In the genomic region with DNA sequence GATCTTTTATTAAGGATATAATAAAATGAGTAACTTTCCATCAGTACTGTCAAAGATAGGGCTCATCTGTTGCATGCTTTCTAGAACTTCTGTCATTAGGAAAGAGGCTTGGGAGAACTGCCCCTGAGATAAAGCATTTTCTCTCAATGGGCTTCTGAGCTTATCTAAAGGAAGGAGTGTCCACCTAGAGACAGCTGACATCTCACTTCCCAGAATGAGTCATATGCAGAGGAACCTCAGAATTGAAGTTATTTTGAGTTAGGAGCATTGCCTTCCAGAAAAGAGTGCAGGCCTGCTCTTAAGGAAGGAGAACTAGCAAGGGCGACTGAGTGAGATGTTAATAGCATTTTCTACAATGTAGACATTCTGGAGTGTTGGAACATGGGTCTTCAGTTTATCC, we compare ENCODE assay signal across 25 mouse cellular contexts.
"Had no signal": no experiment of that assay in that cellular context is flagged by ENCODE, and none has a peak within 500 bp of the region (broad histone marks: within the 10 kb centered on the region; RNA-seq: fewer than 3 reads in every experiment).

No protein-coding gene starts in this region.

- H3K36me3 ChIP-seq: heart, embryonic 13.5 days; heart, embryonic 15.5 days; hindbrain, embryonic 10.5 days; hindbrain, embryonic 12.5 days; intestine, embryonic 15.5 days; limb, embryonic 10.5 days; limb, embryonic 12.5 days; liver, embryonic 13.5 days had no signal

- H3K4me3 ChIP-seq: gastrocnemius, adult 2 months; heart, embryonic 13.5 days; heart, embryonic 15.5 days; hindbrain, embryonic 10.5 days; hindbrain, embryonic 12.5 days; intestine, embryonic 15.5 days; layer of hippocampus, adult 2 months; left cerebral cortex, adult 2 months; limb, embryonic 10.5 days; limb, embryonic 12.5 days; liver, embryonic 13.5 days had no signal

- H3K9me3 ChIP-seq: heart, embryonic 13.5 days; heart, embryonic 15.5 days; hindbrain, embryonic 10.5 days; hindbrain, embryonic 12.5 days; intestine, embryonic 15.5 days; limb, embryonic 10.5 days; limb, embryonic 12.5 days; liver, embryonic 13.5 days had no signal

- H3K4me2 ChIP-seq: heart, embryonic 11.5 days; heart, embryonic 13.5 days; heart, embryonic 15.5 days; hindbrain, embryonic 12.5 days; hindbrain, embryonic 14.5 days; intestine, embryonic 15.5 days; limb, embryonic 12.5 days; liver, embryonic 11.5 days; liver, embryonic 13.5 days had no signal

- H3K27ac ChIP-seq: gastrocnemius, adult 2 months; heart, embryonic 13.5 days; heart, embryonic 15.5 days; hindbrain, embryonic 10.5 days; hindbrain, embryonic 12.5 days; hindbrain, embryonic 14.5 days; intestine, embryonic 15.5 days; layer of hippocampus, adult 2 months; left cerebral cortex, adult 2 months; limb, embryonic 10.5 days; limb, embryonic 12.5 days; liver, embryonic 13.5 days had no signal

- DNase-seq: gastrocnemius, adult 2 months; gastrocnemius, postnatal 10 days; gastrocnemius, postnatal 25 days; heart, adult 18-20 months; heart, postnatal 10 days; heart, postnatal 4 days; kidney, adult 18-20 months; kidney, adult 8-10 months; kidney, postnatal 10 days; kidney, postnatal 25 days; kidney, postnatal 4 days; liver; liver, embryonic 13.5 days had no signal

- H3K9ac ChIP-seq: heart, embryonic 13.5 days; heart, embryonic 15.5 days; hindbrain, embryonic 12.5 days; hindbrain, embryonic 14.5 days; intestine, embryonic 15.5 days; limb, embryonic 12.5 days; liver, embryonic 13.5 days had no signal

- H3K27me3 ChIP-seq: heart, embryonic 13.5 days; heart, embryonic 15.5 days; hindbrain, embryonic 12.5 days; intestine, embryonic 15.5 days; limb, embryonic 12.5 days; liver, embryonic 13.5 days had no signal

- H3K4me1 ChIP-seq: heart, embryonic 15.5 days; hindbrain, embryonic 10.5 days; hindbrain, embryonic 12.5 days; intestine, embryonic 15.5 days; limb, embryonic 10.5 days; limb, embryonic 12.5 days; liver, embryonic 13.5 days had no signal
